Mouse (Mus musculus): ENCODE measurements around the gene Krt80.

DNA sequence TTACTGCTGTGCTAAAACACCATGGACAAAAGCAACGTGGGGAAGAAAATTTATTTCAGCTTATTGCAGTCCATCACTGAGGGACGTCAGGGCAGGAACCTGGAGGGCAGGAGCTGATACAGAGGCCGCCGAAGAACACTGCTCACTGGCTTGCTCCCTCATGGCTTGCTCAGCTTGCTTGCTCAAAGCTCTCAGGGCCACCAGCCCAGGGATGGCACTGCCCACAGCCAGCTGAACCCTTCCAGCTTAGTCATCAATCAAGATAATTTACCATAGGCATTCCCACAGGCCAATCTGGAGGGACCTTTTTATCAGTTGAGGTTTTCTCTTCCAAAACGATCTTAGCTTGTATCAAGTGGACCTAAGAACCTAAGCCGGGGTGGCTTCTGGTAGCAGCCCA is 58.0 kb downstream of the Krt80 start:
- no peak for TF ChIP-seq CTCF (IDR thresholded peaks at IDR 0.05; ENCODE audit: low read depth, low read length)
- TF ChIP-seq POLR2A (IDR thresholded peaks at IDR 0.05; ENCODE audit: borderline replicate concordance, low read depth, low read length), result no peak

Data from bone marrow macrophage, adult 2 months (primary cell).